Mouse (Mus musculus): ENCODE measurements at regions not wholly inside any gene's neighbourhood (a gene's known extent, or its start where the extent isn't known, plus 50 kb on each side); places are given as distances from the start of the nearest gene placed in this dataset.

- no peak for DNase-seq (ENCODE audit: low read depth in 2 of 2, low spot score in 2 of 2)
Observed at GRCm38 (mm10) chr11:63708412-63708811, 213.7 kb downstream of the Hs3st3b1 start.

- no peak for DNase-seq (ENCODE audit: low read depth in 2 of 2, low spot score in 2 of 2)
Observed at GRCm38 (mm10) chr11:63712053-63712864, 209.8 kb downstream of the Hs3st3b1 start.

DNA sequence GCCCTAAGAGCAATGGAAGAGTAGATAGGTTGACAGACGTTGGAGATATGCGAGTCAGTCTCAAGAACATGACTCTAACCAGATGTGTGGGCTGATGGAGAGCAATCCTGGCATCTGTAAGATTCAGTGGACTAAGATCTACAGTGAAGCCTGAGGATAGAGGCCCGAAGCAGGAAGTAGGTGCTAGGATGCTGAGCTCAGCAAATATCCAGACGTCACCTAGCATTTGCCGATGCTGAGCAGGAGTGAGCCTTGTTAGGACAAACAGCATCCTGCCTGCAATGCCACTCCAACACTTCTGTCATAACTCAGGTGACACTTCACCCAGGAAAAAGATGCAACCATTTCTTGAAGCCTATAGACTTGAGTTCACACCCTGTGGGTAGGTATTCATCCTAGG lies 199.8 kb downstream of the Hs3st3b1 start:
- DNase-seq (ENCODE audit: low read depth in 2 of 2, low spot score in 2 of 2), result no peak

GRCm38 (mm10) chr11:63730880-63731279 lies 191.2 kb downstream of the Hs3st3b1 start:
- DNase-seq (ENCODE audit: low read depth in 2 of 2, low spot score in 2 of 2), result no peak

- no peak for DNase-seq (ENCODE audit: low read depth in 2 of 2, low spot score in 2 of 2)
Observed at GRCm38 (mm10) chr11:63753260-63753659, 168.8 kb downstream of the Hs3st3b1 start.

- no peak for DNase-seq (ENCODE audit: low read depth in 2 of 2, low spot score in 2 of 2)
Observed at GRCm38 (mm10) chr11:63754826-63755225, 167.3 kb downstream of the Hs3st3b1 start.

GRCm38 (mm10) chr11:63758313-63758712 lies 163.8 kb downstream of the Hs3st3b1 start:
- DNase-seq (ENCODE audit: low read depth in 2 of 2, low spot score in 2 of 2), result no peak

GRCm38 (mm10) chr11:63761561-63761960 lies 160.5 kb downstream of the Hs3st3b1 start:
- no peak for DNase-seq (ENCODE audit: low read depth in 2 of 2, low spot score in 2 of 2)

DNA sequence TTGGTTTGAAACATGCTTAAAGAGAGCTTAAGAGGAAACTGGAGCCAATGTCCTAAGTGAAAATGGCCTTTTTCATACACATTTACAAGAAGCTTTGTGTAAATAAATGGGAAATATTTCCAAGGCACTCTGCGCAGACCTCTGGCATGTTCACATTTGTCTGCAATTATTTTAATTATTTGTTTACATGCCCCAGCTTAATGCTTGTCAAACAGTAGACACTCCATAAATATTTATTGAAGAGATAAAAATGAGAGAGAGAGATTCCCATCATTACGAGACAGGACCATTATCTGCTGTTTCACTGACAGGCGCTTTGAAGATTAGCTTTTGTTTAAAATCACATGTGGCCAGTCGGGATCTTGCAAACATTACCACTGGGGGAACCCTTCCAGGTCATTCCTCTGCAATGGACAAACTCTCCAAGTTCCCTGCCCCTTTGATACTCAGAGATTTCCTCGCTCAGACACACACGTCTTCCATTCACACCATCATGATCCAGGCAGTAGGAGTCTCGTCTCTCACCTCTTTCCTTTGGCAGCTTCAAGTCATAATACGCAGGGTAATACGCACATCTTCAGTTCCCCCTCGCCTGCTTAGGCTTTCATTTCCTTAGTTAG lies 154.3 kb downstream of the Hs3st3b1 start:
- DNase-seq (ENCODE audit: low read depth in 2 of 2, low spot score in 2 of 2), result no peak

GRCm38 (mm10) chr11:63769738-63770137 lies 152.4 kb downstream of the Hs3st3b1 start:
- no peak for DNase-seq (ENCODE audit: low read depth in 2 of 2, low spot score in 2 of 2)

- DNase-seq (ENCODE audit: low read depth in 2 of 2, low spot score in 2 of 2), result no peak
Observed at GRCm38 (mm10) chr11:63775382-63775781, 146.7 kb downstream of the Hs3st3b1 start.

- no peak for DNase-seq (ENCODE audit: low read depth in 2 of 2, low spot score in 2 of 2)
Observed at GRCm38 (mm10) chr11:63779371-63779770, 142.7 kb downstream of the Hs3st3b1 start.

DNA sequence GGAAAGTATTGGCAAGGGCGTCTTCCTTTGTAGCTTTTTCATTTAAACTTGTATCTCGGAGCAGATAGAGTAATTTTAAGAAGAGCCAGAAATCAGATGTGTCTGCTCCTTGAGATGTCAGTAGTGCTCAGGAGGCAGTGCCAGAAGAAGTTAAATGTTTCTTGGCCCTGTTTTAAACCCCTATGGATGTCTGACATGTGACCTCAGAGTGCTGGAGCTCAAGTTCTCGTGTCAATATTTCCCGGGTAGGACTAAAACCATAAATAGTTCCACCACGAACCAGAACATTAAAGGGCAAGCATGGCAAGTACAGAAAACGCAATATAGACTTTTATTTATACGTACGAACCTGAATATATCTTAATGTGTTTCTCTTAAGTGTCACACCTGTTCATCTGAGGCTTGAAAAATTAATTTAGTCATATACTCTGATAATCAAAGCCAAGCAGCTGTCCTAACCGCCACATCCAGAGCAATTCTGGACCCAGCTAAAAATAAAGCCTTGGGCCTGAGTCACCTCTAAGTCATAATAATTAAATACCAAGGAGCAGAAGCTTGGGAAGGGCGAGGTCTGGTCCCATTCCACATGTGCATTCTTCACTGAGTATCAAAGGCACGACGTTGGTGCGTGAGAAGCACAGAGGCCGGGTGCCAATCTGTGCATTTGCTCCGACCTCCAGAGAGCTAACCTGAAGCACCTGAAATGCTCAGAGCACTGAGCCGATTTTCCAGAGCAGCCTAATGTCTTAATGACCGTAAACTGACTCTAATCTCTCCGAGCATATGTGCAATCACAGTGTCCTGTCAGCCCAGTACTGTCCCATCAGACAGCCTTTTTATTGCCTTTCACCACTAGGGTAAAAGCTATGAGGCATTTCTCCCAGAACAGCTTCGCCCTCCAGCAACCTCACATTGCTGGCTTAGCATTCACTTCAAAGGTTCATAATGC lies 139.8 kb downstream of the Hs3st3b1 start:
- no peak for DNase-seq (ENCODE audit: low read depth in 2 of 2, low spot score in 2 of 2)

DNA sequence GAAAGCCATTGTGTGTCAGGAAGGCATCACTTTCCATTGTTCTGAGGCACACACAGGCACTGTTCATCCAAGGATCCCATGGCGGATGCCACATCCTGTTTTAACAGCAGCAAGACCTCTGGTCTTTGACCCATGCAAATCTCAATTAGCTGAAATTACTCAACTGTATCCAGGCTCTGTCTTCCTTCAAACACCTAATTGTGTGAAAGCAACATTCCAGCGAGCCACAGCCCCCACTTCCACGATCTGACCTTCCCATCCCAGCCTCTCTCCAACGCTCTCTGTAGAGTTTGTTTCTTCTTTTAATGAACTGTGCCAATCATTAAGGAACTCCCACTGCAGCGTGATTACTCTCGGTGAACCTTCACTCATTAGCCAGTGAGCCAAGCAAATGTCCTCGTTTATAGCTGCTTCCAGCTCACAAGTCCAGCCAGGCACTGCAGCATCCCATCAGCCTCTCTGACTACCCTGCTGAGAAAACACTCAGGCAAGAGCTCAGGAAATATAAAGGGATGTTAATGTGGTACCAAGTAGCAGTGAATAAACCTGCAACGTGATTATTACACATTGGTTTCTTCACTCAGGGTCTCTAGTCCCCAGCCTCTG lies 136.7 kb downstream of the Hs3st3b1 start:
- DNase-seq (ENCODE audit: low read depth in 2 of 2, low spot score in 2 of 2), result no peak

DNA sequence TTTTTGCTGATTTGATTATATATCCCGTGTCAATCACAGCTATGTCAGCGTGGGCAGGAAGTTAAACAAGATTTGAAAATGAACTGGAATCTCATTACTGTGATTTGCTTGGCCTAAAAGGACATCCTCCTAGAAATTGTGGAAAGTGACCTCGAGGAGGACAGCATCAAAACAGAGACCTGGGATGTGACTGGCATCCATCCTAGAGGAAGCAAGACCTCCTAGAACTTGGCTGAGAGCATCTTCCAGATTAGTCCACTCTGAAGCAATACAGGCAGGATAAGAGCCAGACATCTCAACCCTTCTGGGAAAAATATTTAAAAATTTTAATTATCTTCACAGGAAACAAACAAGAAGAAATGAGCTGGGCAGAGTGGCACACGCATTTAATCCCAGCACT lies 136.1 kb downstream of the Hs3st3b1 start:
- no peak for DNase-seq (ENCODE audit: low read depth in 2 of 2, low spot score in 2 of 2)

DNA sequence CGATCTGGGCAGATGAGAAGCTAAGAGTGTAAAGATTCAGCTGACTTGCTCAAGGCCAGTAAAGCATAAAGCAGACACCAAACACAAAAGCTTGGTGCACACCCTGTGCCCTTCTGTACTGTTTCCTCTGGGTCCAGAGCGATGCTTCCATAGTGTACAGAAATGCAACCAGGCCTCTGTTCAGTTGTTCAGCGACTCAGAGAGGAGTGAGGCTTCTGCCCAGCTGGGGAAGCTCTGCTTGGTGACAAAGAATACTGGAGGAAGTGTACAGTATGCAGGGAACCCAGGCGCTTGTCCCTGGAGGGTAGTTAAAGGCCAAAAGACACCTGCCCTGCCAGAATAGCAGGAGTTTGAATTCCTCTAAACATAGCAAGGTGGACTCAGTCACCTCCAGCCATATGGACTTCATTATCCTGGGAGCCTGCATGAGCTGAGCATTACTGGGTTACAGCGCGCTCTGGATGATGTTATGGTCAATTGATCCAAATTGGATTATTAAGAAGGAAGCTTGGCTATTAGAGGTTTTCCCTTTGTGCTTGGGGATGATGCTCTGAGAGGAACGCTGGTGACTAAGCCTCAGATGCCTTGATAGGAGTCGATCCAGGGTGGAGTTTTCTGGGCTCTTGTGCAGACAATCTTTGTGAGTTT lies 132.5 kb downstream of the Hs3st3b1 start:
- DNase-seq (ENCODE audit: low read depth in 2 of 2, low spot score in 2 of 2), result no peak

- DNase-seq (ENCODE audit: low read depth in 2 of 2, low spot score in 2 of 2), result no peak
Observed at GRCm38 (mm10) chr11:63791004-63791862, 130.9 kb downstream of the Hs3st3b1 start.

DNA sequence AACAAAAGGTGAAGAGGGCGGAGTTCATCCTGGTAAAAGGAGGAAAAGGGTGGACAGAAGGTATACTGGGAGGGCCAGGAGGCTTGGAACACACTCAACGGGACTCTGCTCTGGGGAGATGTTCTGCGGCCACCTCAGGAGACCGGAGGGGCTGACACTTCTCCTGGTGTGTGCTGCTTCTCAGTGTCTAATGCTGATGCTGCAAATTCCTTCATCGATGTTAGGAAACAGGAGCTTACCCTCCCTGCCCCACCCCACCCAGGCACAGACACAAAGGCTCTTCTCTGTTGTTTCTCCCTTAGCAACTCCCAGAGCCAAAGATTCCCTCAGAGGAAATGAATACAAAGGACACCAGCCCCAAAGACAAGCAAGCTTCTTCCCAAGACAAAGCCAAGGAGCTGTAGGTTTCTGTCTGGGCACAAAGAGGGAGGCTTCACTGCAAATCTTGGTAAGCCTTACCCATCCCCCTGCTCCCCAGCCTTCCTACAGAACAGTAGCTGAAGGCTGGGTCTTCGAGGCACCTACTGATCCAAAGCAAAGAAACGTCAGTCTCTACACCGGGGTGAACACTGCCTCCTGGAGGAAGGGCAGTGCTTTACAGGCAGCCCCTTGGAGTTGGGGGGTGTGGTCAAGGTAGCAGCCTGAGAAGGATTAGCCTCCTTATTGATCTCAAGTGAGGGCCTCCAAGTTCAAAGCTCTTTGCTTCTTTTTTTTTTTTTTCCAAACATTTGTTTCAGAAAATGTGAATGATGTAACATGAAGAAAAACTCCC lies 128.2 kb downstream of the Hs3st3b1 start:
- no peak for DNase-seq (ENCODE audit: low read depth in 2 of 2, low spot score in 2 of 2)

GRCm38 (mm10) chr11:63812146-63812545 lies 109.9 kb downstream of the Hs3st3b1 start:
- no peak for DNase-seq (ENCODE audit: low read depth in 2 of 2, low spot score in 2 of 2)

Measured in CD8-positive naive resting alpha-beta T cell, adult 2 months (primary cell).